Mouse (Mus musculus) embryonic facial prominence, embryonic 12.5 days (tissue): ENCODE measurements around the gene Rpl29. TPM values are rescaled to one million over a fixed set of nuclear protein-coding genes. Genes with fewer than 3 reads are reported as not detected.

Experiments
- ATAC-seq: fragments of 200-750 bp; cut with Nextera tagmentation; 2 replicates; pipeline ENCODE4 v1.8.0; 2017; ENCODE audit not compliant: insufficient number of reproducible peaks, insufficient read depth, low FRiP score, low TSS enrichment
- H3K27ac ChIP-seq: fragments of 300-500 bp; sonication (generic); 2 replicates; pipeline ENCODE4 v1.5.1; 2016; ENCODE audit warnings: mild to moderate bottlenecking
- H3K27me3 ChIP-seq: fragments of 300-500 bp; sonication (generic); 2 replicates; pipeline ENCODE4 v1.6.1; 2016; ENCODE audit warnings: mild to moderate bottlenecking, moderate library complexity
- H3K36me3 ChIP-seq: fragments of 300-500 bp; sonication (generic); 2 replicates; pipeline ENCODE4 v1.6.1; 2016; ENCODE audit warnings: mild to moderate bottlenecking
- H3K4me1 ChIP-seq: fragments of 300-500 bp; sonication (generic); 2 replicates; pipeline ENCODE4 v1.6.1; 2016
- H3K4me2 ChIP-seq: fragments of 300-500 bp; sonication (generic); replicated peaks from 2 replicates; pipeline ENCODE4 v1.6.1; 2016; ENCODE audit warnings: mild to moderate bottlenecking, moderate library complexity
- H3K4me3 ChIP-seq: fragments of 300-500 bp; sonication (generic); 2 replicates; pipeline ENCODE4 v1.5.1; 2016; ENCODE audit warnings: mild to moderate bottlenecking
- H3K9ac ChIP-seq: fragments of 300-500 bp; sonication (generic); 2 replicates; pipeline ENCODE4 v1.6.1; 2016; ENCODE audit warnings: mild to moderate bottlenecking, moderate library complexity
- H3K9me3 ChIP-seq: fragments of 300-500 bp; sonication (generic); 2 replicates; pipeline ENCODE4 v1.6.1; 2016; ENCODE audit warnings: mild to moderate bottlenecking, moderate library complexity
- WGBS: fragments of 180-500 bp; shearing (Covaris S2); methylation state at CpG from one replicate; pipeline ENCODE4 v1.1.7; 2016; 5-methylcytosine and 5-hydroxymethylcytosine counted together
- polyA plus RNA-seq: library from polyadenylated mRNA; unstranded; fragments of >200 nt; fragmentation: Nextera tagmentation; extraction: Ambion mirVana; gene quantifications from 2 replicates; pipeline ENCODE4 v1.2.1, GENCODE M21; 2016

The Rpl29 gene
- polyA plus RNA-seq, 1 experiment from 2014 or later: 882 TPM

- no peak for ATAC-seq
- H3K4me2 ChIP-seq: peak overlapping the region; percentile 98
- no peaks in the 10 kb centered on the region for H3K9me3 ChIP-seq
- H3K4me1 ChIP-seq: peaks cover 54% of the 10 kb centered on the region
- peak overlapping the region; percentile 86; the same call in 1 of the 2 replicates for H3K9ac ChIP-seq
- H3K4me3 ChIP-seq: no peak overlapping the region
- peaks cover 34% of the 10 kb centered on the region for H3K36me3 ChIP-seq
- H3K27me3 ChIP-seq: 0 out of 2 replicates have a peak, but pooled peaks cover under 1% of the 10 kb centered on the region
- 76% methylated on average over 5 of the region's 5 CpGs for WGBS
- H3K27ac ChIP-seq: no peak overlapping the region
These were observed 28.7 kb downstream of the Rpl29 start for GRCm38 (mm10) chr9:106457920-106458319.

- no peaks in the 10 kb centered on the region for H3K9me3 ChIP-seq
These were observed 30.7 kb downstream of the Rpl29 start for GRCm38 (mm10) chr9:106459946-106460345.

GRCm38 (mm10) chr9:106460401-106461025, 31.3 kb downstream of the Rpl29 start:
- H3K27ac ChIP-seq: peak overlapping the region; percentile 30; the same call in 1 of the 2 replicates
- H3K4me1 ChIP-seq: peaks cover 52% of the 10 kb centered on the region
- H3K36me3 ChIP-seq: peaks cover 42% of the 10 kb centered on the region

More at GRCm38 (mm10) chr9:106459946-106460345, 30.7 kb downstream of the Rpl29 start:
- Histone ChIP-seq H3K27me3 (0 out of 2 replicates have a peak, but pooled peaks cover 8% of the 10 kb centered on the region), H3K4me1 (peaks cover 58% of the 10 kb centered on the region), H3K4me3 (no peak overlapping the region), H3K9ac (no peak overlapping the region), H3K36me3 (peaks cover 42% of the 10 kb centered on the region), H3K27ac (no peak overlapping the region), H3K4me2 (no peak overlapping the region)
- WGBS: 80% methylated on average over 15 of the region's 15 CpGs
- ATAC-seq: no peak

GRCm38 (mm10) chr9:106461026-106461415, 31.8 kb downstream of the Rpl29 start:
- Histone ChIP-seq H3K4me2 (no peak overlapping the region), H3K9ac (no peak overlapping the region; the same call in 1 of the 2 replicates), H3K9me3 (no peaks in the 10 kb centered on the region), H3K36me3 (peaks cover 42% of the 10 kb centered on the region), H3K4me3 (no peak overlapping the region), H3K4me1 (peaks cover 47% of the 10 kb centered on the region), H3K27me3 (0 out of 2 replicates have a peak, but pooled peaks cover 8% of the 10 kb centered on the region), H3K27ac (no peak overlapping the region)
- no peak for ATAC-seq
- 93% methylated on average over 9 of the region's 9 CpGs for WGBS

More at GRCm38 (mm10) chr9:106460401-106461025, 31.3 kb downstream of the Rpl29 start:
- no peak overlapping the region; the same call in 1 of the 2 replicates for H3K9ac ChIP-seq
- no peak overlapping the region for H3K4me3 ChIP-seq
- 0 out of 2 replicates have a peak, but pooled peaks cover 8% of the 10 kb centered on the region for H3K27me3 ChIP-seq
- no peak overlapping the region for H3K4me2 ChIP-seq
- 70% methylated on average over 18 of the region's 18 CpGs for WGBS
- ATAC-seq: no peak
- no peaks in the 10 kb centered on the region for H3K9me3 ChIP-seq

GRCm38 (mm10) chr9:106461641-106462429, 32.6 kb downstream of the Rpl29 start:
- H3K27me3 ChIP-seq: 0 out of 2 replicates have a peak, but pooled peaks cover 8% of the 10 kb centered on the region
- H3K27ac ChIP-seq: no peak overlapping the region
- H3K36me3 ChIP-seq: peaks cover 42% of the 10 kb centered on the region
- H3K4me3 ChIP-seq: no peak overlapping the region
- H3K4me2 ChIP-seq: no peak overlapping the region
- no peak overlapping the region for H3K9ac ChIP-seq
- ATAC-seq: no peak
- no peaks in the 10 kb centered on the region for H3K9me3 ChIP-seq
- WGBS: 81% methylated on average over 16 of the region's 16 CpGs
- peaks cover 39% of the 10 kb centered on the region for H3K4me1 ChIP-seq

- H3K9ac ChIP-seq: no peak overlapping the region
- 87% methylated on average over 12 of the region's 12 CpGs for WGBS
- peaks cover 33% of the 10 kb centered on the region for H3K4me1 ChIP-seq
- H3K9me3 ChIP-seq: no peaks in the 10 kb centered on the region
- H3K27ac ChIP-seq: no peak overlapping the region
- peaks cover 42% of the 10 kb centered on the region for H3K36me3 ChIP-seq
- H3K4me2 ChIP-seq: no peak overlapping the region
- no peak overlapping the region for H3K4me3 ChIP-seq
- 0 out of 2 replicates have a peak, but pooled peaks cover 8% of the 10 kb centered on the region for H3K27me3 ChIP-seq
- no peak for ATAC-seq
These were observed 33.2 kb downstream of the Rpl29 start for GRCm38 (mm10) chr9:106462430-106462800.

GRCm38 (mm10) chr9:106463122-106464063, 34.1 kb downstream of the Rpl29 start:
- WGBS: 84% methylated on average over 21 of the region's 21 CpGs
- Histone ChIP-seq H3K4me3 (no peak overlapping the region), H3K9me3 (no peaks in the 10 kb centered on the region), H3K36me3 (peaks cover 42% of the 10 kb centered on the region), H3K4me1 (peaks cover 23% of the 10 kb centered on the region), H3K27ac (no peak overlapping the region), H3K27me3 (0 out of 2 replicates have a peak, but pooled peaks cover 8% of the 10 kb centered on the region), H3K4me2 (no peak overlapping the region), H3K9ac (peak overlapping the region; percentile 40)
- no peak for ATAC-seq

- Histone ChIP-seq H3K9me3 (no peaks in the 10 kb centered on the region), H3K27me3 (0 out of 2 replicates have a peak, but pooled peaks cover 8% of the 10 kb centered on the region), H3K4me1 (peaks cover 16% of the 10 kb centered on the region), H3K36me3 (peaks cover 35% of the 10 kb centered on the region), H3K9ac (peak overlapping the region; percentile 72), H3K4me3 (peak overlapping the region; percentile 53), H3K4me2 (peak overlapping the region; percentile 89), H3K27ac (peak overlapping the region; percentile 50; the same call in 1 of the 2 replicates)
- ATAC-seq: peak; percentile 53
- 2% methylated on average over 97 of the region's 99 CpGs for WGBS
These were observed 35.7 kb downstream of the Rpl29 start for GRCm38 (mm10) chr9:106464751-106465541.

- H3K36me3 ChIP-seq: peaks cover 28% of the 10 kb centered on the region
- WGBS: 36% methylated on average over 26 of the region's 26 CpGs
These were observed 36.4 kb downstream of the Rpl29 start, which contains the start of gene Gpr62 for GRCm38 (mm10) chr9:106465571-106466200. TSS of gene Gpr62 (minus strand) at chr9:106465938.

GRCm38 (mm10) chr9:106466721-106467120, 37.5 kb downstream of the Rpl29 start:
- ATAC-seq: no peak
- no peaks in the 10 kb centered on the region for H3K9me3 ChIP-seq
- H3K4me2 ChIP-seq: no peak overlapping the region
- H3K27ac ChIP-seq: no peak overlapping the region
- WGBS: 90% methylated on average over 6 of the region's 6 CpGs
- 0 out of 2 replicates have a peak, but pooled peaks cover 8% of the 10 kb centered on the region for H3K27me3 ChIP-seq
- peaks cover 16% of the 10 kb centered on the region for H3K4me1 ChIP-seq
- H3K4me3 ChIP-seq: no peak overlapping the region
- peaks cover 19% of the 10 kb centered on the region for H3K36me3 ChIP-seq
- no peak overlapping the region for H3K9ac ChIP-seq

More at GRCm38 (mm10) chr9:106465571-106466200, 36.4 kb downstream of the Rpl29 start, which contains the start of gene Gpr62:
- 0 out of 2 replicates have a peak, but pooled peaks cover 8% of the 10 kb centered on the region for H3K27me3 ChIP-seq
- H3K9ac ChIP-seq: peak within 1 kb of the TSS; percentile 72
- no peaks in the 10 kb centered on the region for H3K9me3 ChIP-seq
- H3K4me1 ChIP-seq: peaks cover 12% of the 10 kb centered on the region
- no peak for ATAC-seq
- H3K4me2 ChIP-seq: peak within 1 kb of the TSS; percentile 89
- peak within 1 kb of the TSS; percentile 53 for H3K4me3 ChIP-seq
- peak within 1 kb of the TSS; percentile 50; the same call in 1 of the 2 replicates for H3K27ac ChIP-seq
